Mouse (Mus musculus): ENCODE measurements at regions not wholly inside any gene's neighbourhood (a gene's known extent, or its start where the extent isn't known, plus 50 kb on each side); places are given as distances from the start of the nearest gene placed in this dataset.

GRCm38 (mm10) chr4:81897451-81897850 is 454.8 kb upstream of the Mpdz start:
- no peak for DNase-seq (ENCODE audit: low spot score in 2 of 2)

GRCm38 (mm10) chr4:81868941-81869340 is 426.3 kb upstream of the Mpdz start:
- no peak for DNase-seq (ENCODE audit: low spot score in 2 of 2)

- DNase-seq (ENCODE audit: low spot score in 2 of 2): no peak
Measured at GRCm38 (mm10) chr4:81841642-81842494, 399.3 kb upstream of the Mpdz start.

GRCm38 (mm10) chr4:81829972-81830371 is 387.4 kb upstream of the Mpdz start:
- DNase-seq (ENCODE audit: low spot score in 2 of 2): no peak

GRCm38 (mm10) chr4:81827453-81827852 is 384.8 kb upstream of the Mpdz start:
- DNase-seq (ENCODE audit: low spot score in 2 of 2): no peak

- no peak for DNase-seq (ENCODE audit: low spot score in 2 of 2)
Measured at GRCm38 (mm10) chr4:81825966-81826365, 383.4 kb upstream of the Mpdz start.

- DNase-seq (ENCODE audit: low spot score in 2 of 2): no peak
Measured at GRCm38 (mm10) chr4:81823566-81823965, 381.0 kb upstream of the Mpdz start.

- no peak for DNase-seq (ENCODE audit: low spot score in 2 of 2)
Measured at GRCm38 (mm10) chr4:81789274-81789673, 346.7 kb upstream of the Mpdz start.

- no peak for DNase-seq (ENCODE audit: low spot score in 2 of 2)
Measured at GRCm38 (mm10) chr4:81788636-81789035, 346.0 kb upstream of the Mpdz start.

GRCm38 (mm10) chr4:81781971-81782370 is 339.4 kb upstream of the Mpdz start:
- DNase-seq (ENCODE audit: low spot score in 2 of 2): no peak

GRCm38 (mm10) chr4:81766705-81767104 is 324.1 kb upstream of the Mpdz start:
- DNase-seq (ENCODE audit: low spot score in 2 of 2): no peak

- DNase-seq (ENCODE audit: low spot score in 2 of 2): peak; percentile 39 to 44
Measured at GRCm38 (mm10) chr4:81764026-81764867, 321.6 kb upstream of the Mpdz start.

GRCm38 (mm10) chr4:81763311-81764025 is 320.9 kb upstream of the Mpdz start:
- DNase-seq (ENCODE audit: low spot score in 2 of 2): no peak

- no peak for DNase-seq (ENCODE audit: low spot score in 2 of 2)
Measured at GRCm38 (mm10) chr4:81762592-81763229, 320.1 kb upstream of the Mpdz start.

- no peak for DNase-seq (ENCODE audit: low spot score in 2 of 2)
Measured at GRCm38 (mm10) chr4:81757905-81758304, 315.3 kb upstream of the Mpdz start.

- DNase-seq (ENCODE audit: low spot score in 2 of 2): no peak
Measured at GRCm38 (mm10) chr4:81744629-81745509, 302.3 kb upstream of the Mpdz start.

GRCm38 (mm10) chr4:81743978-81744628 is 301.5 kb upstream of the Mpdz start:
- DNase-seq (ENCODE audit: low spot score in 2 of 2): peak; percentile 34 to 64

GRCm38 (mm10) chr4:81742536-81743459 is 300.2 kb upstream of the Mpdz start:
- DNase-seq (ENCODE audit: low spot score in 2 of 2): no peak

- no peak for DNase-seq (ENCODE audit: low spot score in 2 of 2)
Measured at GRCm38 (mm10) chr4:81734391-81734790, 291.8 kb upstream of the Mpdz start.
